Mouse (Mus musculus) small intestine, adult 2 months (tissue): ENCODE data around the gene Nfix.

Experiments used
- CTCF ChIP-seq: fragments of 200-500 bp; IDR thresholded peaks from 2 replicates; pipeline ENCODE4 v1.5.1; 2012; ENCODE audit warnings: low read depth, mild to moderate bottlenecking, control low read depth, inconsistent platforms, low read length, moderate library complexity, mixed read lengths; ENCODE audit not compliant: insufficient replicate concordance, insufficient read length; ENCODE audit errors: extremely low read depth
- POLR2A ChIP-seq: fragments of 200-500 bp; IDR thresholded peaks from 2 replicates; pipeline ENCODE4 v1.6.1; 2012; ENCODE audit warnings: low read depth, mild to moderate bottlenecking, control low read depth, inconsistent platforms, low read length, moderate library complexity

- TF ChIP-seq POLR2A, result no peak; the same call in 1 of the 2 replicates
- TF ChIP-seq CTCF, result no peak
Observed at GRCm38 (mm10) chr8:84660819-84661457, 139.2 kb downstream of the Nfix start.
